ENCODE assay signal across 23 mouse cellular contexts in the genomic region with DNA sequence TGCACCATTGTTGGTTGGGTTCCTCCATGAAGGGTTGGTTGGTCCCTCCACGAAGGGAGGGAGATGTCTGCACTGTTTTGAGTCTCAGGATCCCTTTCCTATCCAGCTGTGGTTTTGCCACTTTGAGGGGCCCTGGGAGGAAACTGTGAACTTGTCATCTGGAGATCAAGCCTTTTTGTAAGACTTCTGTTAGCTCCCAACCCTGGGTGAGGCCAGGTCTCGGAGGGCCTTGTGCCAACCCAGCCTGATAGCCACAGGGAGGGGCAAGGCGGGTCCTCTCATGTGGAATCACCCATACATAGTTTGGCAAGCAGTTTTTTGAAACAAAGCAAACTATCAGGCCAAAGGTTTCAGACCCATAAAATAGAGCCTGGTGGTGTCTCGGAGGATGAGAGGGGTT. TPM values are rescaled to one million over a fixed set of nuclear protein-coding genes. Genes with fewer than 3 reads are reported as not detected.
DNase-seq lines count a peak whose midpoint lies in the region; ATAC-seq and TF ChIP-seq lines count a peak whose summit lies in the region.
"Had no signal": no experiment of that assay in that cellular context is flagged by ENCODE, and none has a peak within 500 bp of the region (broad histone marks: within the 10 kb centered on the region; RNA-seq: fewer than 3 reads in every experiment).

No protein-coding gene starts in this region.

- H3K27me3 ChIP-seq in small intestine, adult 2 months (ENCODE audit: control insufficient read depth, insufficient read depth, low read length), result no peaks in the 10 kb centered on the region
- H3K27me3 ChIP-seq in liver, embryonic 11.5 days (replicated peaks; ENCODE audit: control insufficient read depth, insufficient read depth, low read length), result no peaks in the 10 kb centered on the region
- H3K27me3 ChIP-seq: forebrain, embryonic 12.5 days; forebrain, embryonic 15.5 days; heart, embryonic 13.5 days; Patski had no signal

- H3K4me1 ChIP-seq in embryonic fibroblast, embryonic 13.5 days (ENCODE audit: control insufficient read depth, insufficient read depth, low read length), result 0 out of 2 replicates have a peak, but pooled peaks cover 4% of the 10 kb centered on the region
- peaks cover 27% of the 10 kb centered on the region for H3K4me1 ChIP-seq in small intestine, adult 2 months (ENCODE audit: control insufficient read depth, insufficient read depth, insufficient read length, low read length)
- peaks cover 3% of the 10 kb centered on the region; the same call in 1 of the 2 replicates for H3K4me1 ChIP-seq in liver, embryonic 11.5 days (replicated peaks; ENCODE audit: control insufficient read depth, insufficient read depth, low read length)
- H3K4me1 ChIP-seq: forebrain, embryonic 12.5 days; forebrain, embryonic 15.5 days had no signal

- H3K27ac ChIP-seq in embryonic fibroblast, embryonic 13.5 days (ENCODE audit: insufficient read depth, low read length), result peak overlapping the region; percentile 85
- peak overlapping the region; percentile 48 for H3K27ac ChIP-seq in small intestine, adult 2 months (ENCODE audit: insufficient read depth, low read depth, low read length)
- no peak overlapping the region for H3K27ac ChIP-seq in liver, embryonic 11.5 days (ENCODE audit: low read depth, low read length)
- H3K27ac ChIP-seq: forebrain, embryonic 12.5 days; forebrain, embryonic 15.5 days; heart, adult 2 months; heart, embryonic 10.5 days; heart, embryonic 13.5 days; hindbrain, embryonic 14.5 days; hindbrain, postnatal 0 days had no signal

- DNase-seq in 3T3-L1 (ENCODE audit: low read depth, low spot score), result peak; percentile 62
- no peak for DNase-seq in liver, embryonic 11.5 days (ENCODE audit: low spot score)
- DNase-seq in cerebellum, postnatal 25 days, result no peak
- no peak for DNase-seq in left cerebral cortex, postnatal 25 days (ENCODE audit: low spot score in 2 of 2)
- DNase-seq: B cell, adult 2 months; cerebellum, adult 18-20 months; cerebellum, adult 9-10 months; cerebellum, postnatal 14 days; gastrocnemius, postnatal 25 days; heart, adult 2 months; heart, postnatal 14 days; heart, postnatal 4 days had no signal

- intact Hi-C loops in left cerebral cortex, postnatal 25 days (cut with DNase I), result no loop called here

- no peak for TF ChIP-seq CTCF in embryonic fibroblast, embryonic 13.5 days (IDR thresholded peaks at IDR 0.05; ENCODE audit: borderline replicate concordance, insufficient read depth, low read length)
- TF ChIP-seq CTCF in small intestine, adult 2 months (IDR thresholded peaks at IDR 0.05; ENCODE audit: extremely low read depth, insufficient read length, insufficient replicate concordance, low read depth, low read length), result no peak

- no peak overlapping the region for H3K4me2 ChIP-seq in liver, embryonic 11.5 days
- H3K4me2 ChIP-seq: forebrain, embryonic 12.5 days; forebrain, embryonic 15.5 days; heart, embryonic 13.5 days; hindbrain, embryonic 14.5 days had no signal

- ATAC-seq in liver, embryonic 11.5 days (replicated peaks; ENCODE audit: low FRiP score), result no peak
- ATAC-seq: forebrain, embryonic 15.5 days; hindbrain, postnatal 0 days; inflammation-experienced regulatory T-cells, adult 6 months had no signal

- H3K4me3 ChIP-seq in embryonic fibroblast, embryonic 13.5 days (ENCODE audit: insufficient read depth, low read length), result no peak overlapping the region
- H3K4me3 ChIP-seq in small intestine, adult 2 months (ENCODE audit: low read depth, low read length), result no peak overlapping the region
- no peak overlapping the region for H3K4me3 ChIP-seq in liver, embryonic 11.5 days (ENCODE audit: low read depth, low read length)
- H3K4me3 ChIP-seq: forebrain, embryonic 12.5 days; forebrain, embryonic 15.5 days; heart, adult 2 months; heart, embryonic 10.5 days; heart, embryonic 13.5 days had no signal

- no peak for TF ChIP-seq POLR2A in embryonic fibroblast, embryonic 13.5 days (IDR thresholded peaks at IDR 0.05; ENCODE audit: low read depth, low read length)
- TF ChIP-seq POLR2A in small intestine, adult 2 months (IDR thresholded peaks at IDR 0.05; ENCODE audit: low read depth, low read length), result no peak

- no peaks in the 10 kb centered on the region for H3K36me3 ChIP-seq in small intestine, adult 2 months (ENCODE audit: control insufficient read depth, insufficient read depth, low read length)
- H3K36me3 ChIP-seq in liver, embryonic 11.5 days (ENCODE audit: control insufficient read depth, insufficient read depth, low read length), result no peaks in the 10 kb centered on the region
- H3K36me3 ChIP-seq: forebrain, embryonic 12.5 days; forebrain, embryonic 15.5 days; G1E; heart, embryonic 10.5 days; heart, embryonic 13.5 days had no signal

- no peak overlapping the region for H3K9ac ChIP-seq in liver, embryonic 11.5 days (ENCODE audit: low read depth, low read length)
- H3K9ac ChIP-seq: forebrain, embryonic 12.5 days; forebrain, embryonic 15.5 days; heart, embryonic 13.5 days; hindbrain, embryonic 14.5 days had no signal

- no peaks in the 10 kb centered on the region for H3K9me3 ChIP-seq in liver, embryonic 11.5 days (ENCODE audit: control insufficient read depth, low read length)
- H3K9me3 ChIP-seq: forebrain, embryonic 12.5 days; forebrain, embryonic 15.5 days; G1E; heart, embryonic 10.5 days; heart, embryonic 13.5 days had no signal

- WGBS in small intestine, adult 2 months, result 25% methylated on average over 4 of the region's 4 CpGs
- WGBS in liver, embryonic 11.5 days, result 56% methylated on average over 4 of the region's 4 CpGs

RNA-seq across cellular contexts. Expression of a gene that starts 24.6 kb away (rescaled TPM):
- 133 and 222 TPM in 2 replicates for polyA plus RNA-seq in embryonic fibroblast, embryonic 13.5 days (2011; ENCODE audit: insufficient read length, low read depth, missing spikeins)
- polyA plus RNA-seq in small intestine, adult 2 months (2012; rRNA removed), result 15.9 and 42.5 TPM in 2 replicates
- 60.5 and 69.2 TPM in 2 replicates for polyA plus RNA-seq in liver, embryonic 11.5 days (2014; fragmentation: Nextera tagmentation; extraction: Ambion mirVana)
- total RNA-seq in left cerebral cortex, postnatal 25 days (2021), result 10 to 100 TPM; 44.4 to 52.2 TPM
- polyA plus RNA-seq: G1E had no signal

RNA-seq across cellular contexts. Expression of a gene that starts 49.4 kb away (rescaled TPM):
- polyA plus RNA-seq in embryonic fibroblast, embryonic 13.5 days (2011; ENCODE audit: insufficient read length, low read depth, missing spikeins), result 21.2 and 25.5 TPM in 2 replicates
- 6.4 and 14.1 TPM in 2 replicates for polyA plus RNA-seq in small intestine, adult 2 months (2012; rRNA removed)
- 16.2 and 20.9 TPM in 2 replicates for polyA plus RNA-seq in liver, embryonic 11.5 days (2014; fragmentation: Nextera tagmentation; extraction: Ambion mirVana)
- total RNA-seq in left cerebral cortex, postnatal 25 days (2021), result 10 to 100 TPM; 24.4 to 25.3 TPM
